Mouse (Mus musculus) C2C12 (cell line): ENCODE measurements around the gene Nkd1.

Source experiments
- CTCF ChIP-seq: IDR thresholded peaks from one replicate; pipeline ENCODE4 v1.5.1; 2011; ENCODE audit not compliant: control insufficient read depth, insufficient read depth, insufficient read length
- MYOG ChIP-seq: IDR thresholded peaks from one replicate; pipeline ENCODE4 v1.6.1; 2011; ENCODE audit not compliant: control insufficient read depth, insufficient read length; ENCODE audit errors: extremely low read depth
- USF1 ChIP-seq: IDR thresholded peaks from one replicate; pipeline ENCODE4 v1.6.1; 2011; ENCODE audit warnings: low read depth, mild to moderate bottlenecking, control low read depth, moderate library complexity

- no peak for TF ChIP-seq MYOG
- TF ChIP-seq CTCF: no peak
- no peak for TF ChIP-seq USF1
These were observed 51.9 kb downstream of the Nkd1 start for GRCm38 (mm10) chr8:88572941-88573645.
